In genomic region chr3:142311075-142311474, GRCm38 (mm10) we compare ENCODE assay signal across 11 mouse cellular contexts.
DNase-seq lines count a peak whose midpoint lies in the region; ATAC-seq lines count a peak whose summit lies in the region.
"Had no signal": no experiment of that assay in that cellular context is flagged by ENCODE, and none has a peak within 500 bp of the region (broad histone marks: within the 10 kb centered on the region; RNA-seq: fewer than 3 reads in every experiment).

No protein-coding gene starts in this region.

- ATAC-seq in neural tube, embryonic 12.5 days (ENCODE audit: low FRiP score, low read depth): peak; percentile 71
- ATAC-seq: inflammation-experienced regulatory T-cells, adult 6 months had no signal

- H3K4me2 ChIP-seq in neural tube, embryonic 12.5 days (replicated peaks): no peak overlapping the region

- H3K4me1 ChIP-seq in neural tube, embryonic 12.5 days: peaks cover 13% of the 10 kb centered on the region

- 50% methylated on average over 2 of the region's 2 CpGs for WGBS in neural tube, embryonic 12.5 days

- H3K27ac ChIP-seq in neural tube, embryonic 12.5 days: no peak overlapping the region
- H3K27ac ChIP-seq: macrophage had no signal

- DNase-seq in heart, adult 11 months: peak; percentile 92
- no peak for DNase-seq in heart, adult 9 months (ENCODE audit: low spot score in 2 of 2)
- peak; percentile 6 for DNase-seq in lung, postnatal 14 days
- DNase-seq in lung, adult 18-20 months: no peak
- peak; percentile 54 for DNase-seq in heart, postnatal 4 days
- no peak for DNase-seq in thymus, postnatal 10 days (ENCODE audit: low spot score in 2 of 2)
- DNase-seq in liver: no peak
- DNase-seq: thymus, postnatal 4 days had no signal

- no peaks in the 10 kb centered on the region for H3K27me3 ChIP-seq in neural tube, embryonic 12.5 days (replicated peaks)

- H3K9me3 ChIP-seq in neural tube, embryonic 12.5 days: no peaks in the 10 kb centered on the region

- H3K9ac ChIP-seq in neural tube, embryonic 12.5 days: no peak overlapping the region

- H3K4me3 ChIP-seq in neural tube, embryonic 12.5 days: no peak overlapping the region

- no peaks in the 10 kb centered on the region for H3K36me3 ChIP-seq in neural tube, embryonic 12.5 days

Comparison
In these comparisons a context has a peak if more than half of its experiments do, and no peak if none do; other contexts are left out.
1. DNase-seq: peak in heart, adult 11 months (single experiment), lung, postnatal 14 days (single experiment) and heart, postnatal 4 days (single experiment); none in heart, adult 9 months (0 of 2), lung, adult 18-20 months (0 of 2), thymus, postnatal 10 days (0 of 2) and liver (single experiment).